Mouse (Mus musculus): Measurements from ENCODE around the gene Snx25.

Gene Snx25

GRCm38 (mm10) chr8:46152064-46153031 is at the start of gene Snx25:
Snx25 (minus strand) TSS chr8:46152159.
- peak; percentile 79 for DNase-seq (ENCODE audit: low read depth)

- DNase-seq (ENCODE audit: low read depth), result no peak
Observed at GRCm38 (mm10) chr8:46197673-46198072, 45.7 kb upstream of the Snx25 start.

GRCm38 (mm10) chr8:46196877-46197276 is 44.9 kb upstream of the Snx25 start:
- DNase-seq (ENCODE audit: low read depth), result peak; percentile 55

GRCm38 (mm10) chr8:46193100-46193499 is 41.1 kb upstream of the Snx25 start:
- DNase-seq (ENCODE audit: low read depth), result no peak

GRCm38 (mm10) chr8:46185361-46185760 is 33.4 kb upstream of the Snx25 start:
- DNase-seq (ENCODE audit: low read depth), result peak; percentile 80

- no peak for DNase-seq (ENCODE audit: low read depth)
Observed at GRCm38 (mm10) chr8:46180136-46180535, 28.2 kb upstream of the Snx25 start.

- no peak for DNase-seq (ENCODE audit: low read depth)
Observed at GRCm38 (mm10) chr8:46173651-46174050, 21.7 kb upstream of the Snx25 start.

- DNase-seq (ENCODE audit: low read depth), result peak; percentile 24
Observed at GRCm38 (mm10) chr8:46163870-46164190, 11.9 kb upstream of the Snx25 start.

- peak; percentile 92 for DNase-seq (ENCODE audit: low read depth)
Observed at GRCm38 (mm10) chr8:46162953-46163869, 11.3 kb upstream of the Snx25 start.

- no peak for DNase-seq (ENCODE audit: low read depth)
Observed at GRCm38 (mm10) chr8:46153042-46153441, 1.1 kb upstream of the Snx25 start.

- DNase-seq (ENCODE audit: low read depth), result peak; percentile 26
Observed at GRCm38 (mm10) chr8:46151202-46152062, 527 bp downstream of the Snx25 start, which contains the start of gene Cfap97. Cfap97 (plus strand) TSS chr8:46151771.

GRCm38 (mm10) chr8:46149782-46150181 is 2.2 kb downstream of the Snx25 start:
- DNase-seq (ENCODE audit: low read depth), result peak; percentile 45

- no peak for DNase-seq (ENCODE audit: low read depth)
Observed at GRCm38 (mm10) chr8:46149306-46149705, 2.7 kb downstream of the Snx25 start.

GRCm38 (mm10) chr8:46146173-46146572 is 5.8 kb downstream of the Snx25 start:
- no peak for DNase-seq (ENCODE audit: low read depth)

GRCm38 (mm10) chr8:46143924-46144323 is 8.0 kb downstream of the Snx25 start:
- DNase-seq (ENCODE audit: low read depth), result peak; percentile 58

GRCm38 (mm10) chr8:46143470-46143869 is 8.5 kb downstream of the Snx25 start:
- peak; percentile 29 for DNase-seq (ENCODE audit: low read depth)

- no peak for DNase-seq (ENCODE audit: low read depth)
Observed at GRCm38 (mm10) chr8:46142498-46143081, 9.4 kb downstream of the Snx25 start.

- no peak for DNase-seq (ENCODE audit: low read depth)
Observed at GRCm38 (mm10) chr8:46141688-46142087, 10.3 kb downstream of the Snx25 start.

- no peak for DNase-seq (ENCODE audit: low read depth)
Observed at GRCm38 (mm10) chr8:46140376-46141120, 11.4 kb downstream of the Snx25 start.

GRCm38 (mm10) chr8:46137843-46138596 is 13.9 kb downstream of the Snx25 start:
- DNase-seq (ENCODE audit: low read depth), result peak; percentile 72
